Mouse (Mus musculus) kidney, adult 11 months (tissue): ENCODE data around the gene Pcif1.
"Not testable (repeated sequence)": the region's sequence is repeated elsewhere in the genome, so short reads cannot be mapped to it uniquely, and the experiment has no call there.

Experiments
- DNase-seq: peaks from one replicate; pipeline ENCODE4 v3.0.0; 2022

The Pcif1 gene

DNA sequence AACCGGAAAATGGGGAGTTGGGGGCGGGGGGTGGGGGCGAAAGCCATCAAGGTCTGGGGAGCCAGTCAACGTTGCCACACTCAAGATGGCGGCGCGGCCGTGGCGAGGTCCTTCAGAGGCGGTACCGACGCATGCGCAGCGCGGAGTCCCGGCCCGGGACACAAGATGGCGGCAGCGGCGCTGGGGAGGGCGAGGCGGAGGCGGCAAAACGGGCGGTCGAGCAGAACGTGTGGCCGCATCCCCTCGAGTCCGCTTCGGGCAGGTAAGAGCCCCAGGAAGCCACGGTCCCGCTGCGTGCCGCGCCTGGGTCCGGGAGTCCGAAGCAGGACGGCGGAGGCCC is at the start of gene Pcif1:
Gene Pcif1, plus strand, starts transcription at position 77 of the 340 bp plus-strand sequence.
- DNase-seq: peak; percentile 89

DNA sequence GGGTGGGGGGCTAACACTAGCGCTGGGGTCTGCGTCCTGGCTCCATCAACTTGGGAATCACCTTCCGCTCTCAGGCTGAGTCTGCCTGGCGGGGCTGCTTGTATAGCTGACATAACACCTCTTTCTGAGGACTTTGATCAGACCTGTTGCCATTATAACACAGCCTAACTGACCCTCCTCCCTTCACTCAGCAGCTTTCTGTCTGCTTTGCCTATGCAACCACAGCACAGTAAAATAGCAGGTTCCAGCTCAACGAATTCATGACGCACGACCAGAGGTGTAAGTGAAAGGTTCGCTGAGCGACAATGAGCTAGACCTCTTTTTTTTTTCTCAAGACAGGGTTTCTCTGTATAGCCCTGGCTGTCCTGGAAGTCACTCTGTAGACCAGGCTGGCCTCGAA is 48.1 kb upstream of the Pcif1 start:
- peak; percentile 33 for DNase-seq

DNA sequence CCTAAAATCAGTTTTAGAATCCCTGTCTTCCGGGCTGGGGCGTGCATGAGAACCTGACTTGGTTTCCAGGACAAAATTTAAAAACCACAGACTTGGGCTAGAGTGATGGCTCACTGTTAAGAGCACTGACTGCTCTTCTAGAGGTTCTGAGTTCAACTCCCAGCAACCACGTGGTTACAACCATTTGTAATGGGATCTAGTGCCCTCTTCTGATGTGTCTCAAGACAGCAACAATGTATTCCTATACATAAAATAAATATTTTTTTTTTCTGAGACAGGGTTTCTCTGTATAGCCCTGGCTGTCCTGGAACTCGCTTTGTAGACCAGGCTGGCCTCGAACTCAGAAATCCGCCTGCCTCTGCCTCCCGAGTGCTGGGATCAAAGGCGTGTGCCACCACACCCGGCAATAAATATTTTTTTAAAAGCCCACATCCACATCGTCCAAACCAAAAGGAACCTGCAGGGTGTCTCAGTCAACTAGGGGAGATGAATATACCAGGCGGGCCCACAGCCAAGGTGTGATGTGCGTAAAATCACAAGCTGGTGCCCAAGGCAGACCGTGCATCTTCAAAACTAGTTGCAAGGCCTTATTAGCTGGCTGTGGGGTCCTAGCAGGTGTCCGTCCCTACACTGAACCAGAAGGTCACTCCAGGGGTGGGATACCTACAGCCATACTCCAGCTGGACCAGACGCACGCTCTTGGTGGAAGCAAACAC is 46.9 kb upstream of the Pcif1 start:
- no peak for DNase-seq

DNA sequence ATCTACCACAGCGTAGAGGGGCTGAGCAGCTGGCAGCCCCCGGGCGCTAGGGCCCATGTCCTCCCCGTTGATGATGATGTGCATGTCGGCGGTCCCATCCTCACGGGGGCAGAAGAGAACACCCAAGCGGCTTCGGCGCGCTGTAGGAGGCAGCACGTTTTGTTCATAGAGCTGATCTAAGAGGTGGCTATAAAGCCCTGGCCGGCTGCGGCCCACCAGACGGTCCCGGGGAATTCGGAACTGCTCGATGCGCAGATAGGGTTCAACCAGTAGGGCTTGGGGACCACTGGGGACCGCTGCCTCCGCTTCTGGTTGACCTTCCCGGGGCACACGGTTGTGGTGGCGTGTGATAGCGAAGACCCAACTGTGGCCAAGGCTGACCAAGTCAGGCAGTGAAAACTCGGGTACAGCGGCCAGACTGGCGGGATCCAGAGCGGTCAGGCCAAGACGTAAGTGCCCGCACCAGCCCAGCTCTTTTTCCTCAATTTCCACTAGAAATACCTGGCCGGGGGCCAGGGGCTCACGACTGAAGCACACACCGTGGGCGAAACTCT is 46.3 kb upstream of the Pcif1 start, which contains the start of gene Ctsa:
Gene Ctsa, plus strand, starts transcription at position 126 of the 554 bp plus-strand sequence.
- peak; percentile 69 for DNase-seq

DNA sequence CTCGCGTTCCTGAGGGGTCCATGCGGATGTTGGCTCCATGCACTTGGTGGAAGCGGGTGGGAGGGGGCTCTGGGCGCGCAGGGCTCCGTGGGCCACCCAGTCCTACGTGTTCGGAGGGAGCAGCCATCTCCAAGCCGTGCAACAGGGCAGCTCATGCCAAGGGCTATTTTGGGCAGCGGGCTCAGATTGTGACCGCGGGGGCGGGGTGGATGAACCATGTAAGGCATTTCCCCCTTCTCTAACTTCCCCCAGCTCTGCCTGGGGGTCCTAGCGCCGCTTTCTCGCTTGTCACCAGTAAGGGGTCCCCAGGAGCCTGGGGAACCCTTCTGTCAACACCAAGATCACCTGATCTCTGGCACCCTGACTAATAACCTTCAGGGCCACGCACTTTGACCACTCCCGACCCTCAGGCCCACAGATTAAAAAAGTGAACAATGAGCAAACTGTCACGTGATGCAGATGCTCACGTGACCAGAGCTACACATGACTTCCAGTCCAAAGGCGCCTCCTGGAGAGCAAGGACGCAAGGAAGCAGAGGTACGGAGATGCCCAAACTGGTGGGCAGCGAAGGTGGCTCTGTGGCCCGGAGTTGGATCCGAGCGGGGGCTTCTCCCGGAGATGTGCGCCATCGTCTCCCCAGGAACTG is 45.7 kb upstream of the Pcif1 start, which contains the start of gene Neurl2:
Gene Neurl2, minus strand, starts transcription at position 143 of the 646 bp plus-strand sequence.
- DNase-seq: peak; percentile 94

DNA sequence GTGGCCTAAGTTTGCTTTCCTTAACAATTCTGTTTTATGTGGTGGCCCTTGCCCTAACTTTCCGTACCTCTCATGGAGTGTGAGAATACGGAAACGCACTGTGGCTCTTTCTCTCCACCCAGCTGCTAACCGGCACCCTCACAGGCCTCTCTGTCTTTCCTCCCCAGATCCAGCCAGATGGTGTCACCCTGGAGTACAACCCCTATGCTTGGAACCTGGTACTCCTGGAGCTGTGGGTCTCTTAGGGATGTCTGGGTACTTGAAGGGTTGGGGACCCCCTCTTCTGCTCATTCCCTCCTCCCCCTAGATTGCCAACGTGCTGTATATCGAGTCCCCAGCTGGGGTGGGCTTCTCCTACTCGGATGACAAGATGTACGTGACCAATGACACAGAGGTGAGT is 44.6 kb upstream of the Pcif1 start:
- no peak for DNase-seq

DNA sequence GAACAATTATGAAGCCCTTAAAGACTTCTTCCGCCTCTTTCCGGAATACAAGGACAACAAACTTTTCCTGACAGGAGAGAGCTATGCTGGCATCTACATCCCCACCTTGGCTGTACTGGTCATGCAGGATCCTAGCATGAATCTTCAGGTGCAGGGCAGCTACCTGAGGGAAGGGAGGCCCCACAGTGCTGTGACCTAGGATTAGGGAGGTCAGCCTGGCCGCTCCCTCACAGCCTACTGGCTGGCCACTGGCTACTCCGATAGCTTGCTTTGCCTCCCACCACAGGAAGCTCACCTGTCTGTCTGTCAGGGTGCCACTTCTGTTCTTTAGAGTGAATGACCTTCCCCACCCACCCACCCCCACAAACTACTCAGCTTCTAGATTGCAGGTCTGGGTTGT is 43.9 kb upstream of the Pcif1 start:
- DNase-seq: no peak

DNA sequence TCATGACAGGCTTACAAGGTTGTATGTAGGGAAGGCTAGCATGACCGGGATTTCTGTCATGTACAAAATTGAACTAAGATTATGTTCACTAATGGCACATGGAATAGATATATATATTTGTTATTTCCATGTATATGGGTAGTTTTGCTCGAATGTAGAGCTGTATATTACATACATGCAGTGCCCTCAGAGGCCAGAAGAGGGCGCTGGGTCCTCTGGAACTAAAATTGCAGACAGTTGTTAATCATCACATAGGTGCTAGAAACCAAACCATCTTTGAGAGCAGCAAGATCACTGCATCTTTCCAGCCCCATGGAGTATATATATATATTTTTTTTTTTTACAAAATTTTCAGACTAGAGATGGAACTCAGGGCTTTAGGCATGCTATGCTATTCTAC is 33.3 kb upstream of the Pcif1 start:
- DNase-seq: no peak

DNA sequence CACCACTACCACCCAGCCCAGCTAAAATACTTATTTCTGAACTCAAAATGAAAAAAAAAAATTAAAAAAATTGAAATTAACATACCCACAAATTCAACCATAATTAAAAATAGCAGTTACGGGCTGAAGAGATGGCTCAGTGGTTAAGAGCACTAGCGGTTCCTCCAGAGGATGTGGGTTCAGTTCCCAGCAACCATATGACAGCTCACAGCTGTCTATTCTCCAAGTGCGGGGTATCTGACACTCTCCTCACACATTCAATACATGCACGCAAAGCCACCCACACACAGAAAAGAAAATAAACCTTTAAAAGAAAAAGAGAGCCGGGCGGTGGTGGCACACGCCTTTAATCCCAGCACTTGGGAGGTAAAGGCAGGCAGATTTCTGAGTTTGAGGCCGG is 29.0 kb upstream of the Pcif1 start:
- no peak for DNase-seq

DNA sequence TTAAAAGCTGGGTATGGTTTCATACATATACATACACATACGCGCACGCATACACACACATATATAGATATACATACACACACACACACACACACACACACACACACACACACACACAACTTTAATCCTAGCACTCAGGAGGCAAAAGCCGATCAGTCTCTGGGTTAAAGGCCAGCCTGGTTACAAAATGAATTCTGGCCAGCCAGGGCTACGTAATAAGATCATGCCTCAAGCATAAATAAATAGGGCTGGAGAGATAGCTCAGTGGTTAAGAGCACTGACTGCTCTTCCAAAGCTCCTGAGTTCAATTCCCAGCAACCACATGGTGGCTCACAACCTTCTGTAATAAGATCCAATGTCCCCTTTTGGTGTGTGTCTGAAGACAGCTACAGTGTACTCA is 23.5 kb upstream of the Pcif1 start:
- DNase-seq: not testable (repeated sequence)

DNA sequence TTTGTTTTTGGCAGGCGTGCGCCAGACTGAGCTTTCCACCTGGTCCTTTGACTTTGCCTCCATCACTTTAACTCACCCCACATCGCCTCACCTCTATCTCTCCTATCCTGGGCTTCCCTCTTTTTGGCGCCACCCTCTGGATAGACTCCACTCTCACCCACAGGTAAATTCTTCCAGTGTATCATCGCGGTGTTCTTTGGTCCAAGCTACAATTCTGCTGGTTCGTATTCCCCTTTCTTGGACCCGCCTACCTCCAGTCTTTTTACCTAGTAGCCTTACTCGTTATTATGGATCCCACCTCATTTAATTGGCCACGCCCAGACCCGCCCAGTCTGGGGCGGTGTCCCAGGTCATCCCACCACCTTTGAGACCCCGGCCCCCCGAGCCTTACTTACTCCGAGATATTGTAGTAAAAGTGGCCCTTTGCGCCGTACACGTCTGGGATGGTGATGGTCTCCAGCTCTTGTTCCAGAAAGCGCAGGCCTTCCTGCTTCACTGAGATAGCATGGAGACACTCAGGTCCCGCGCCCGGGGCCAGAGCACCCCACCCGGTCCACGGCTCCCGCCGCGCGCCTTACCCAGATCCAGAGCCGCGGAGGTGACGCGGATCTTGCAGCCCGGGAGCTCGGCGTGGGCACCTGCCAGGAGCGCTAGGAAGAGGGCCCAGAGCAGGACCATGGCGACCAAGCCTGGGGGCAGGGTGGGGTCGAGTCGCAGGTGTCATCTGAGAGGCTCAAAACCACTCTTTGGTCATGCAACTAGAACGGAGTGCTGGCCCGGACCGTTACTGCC is 22.6 kb upstream of the Pcif1 start:
- DNase-seq: no peak

DNA sequence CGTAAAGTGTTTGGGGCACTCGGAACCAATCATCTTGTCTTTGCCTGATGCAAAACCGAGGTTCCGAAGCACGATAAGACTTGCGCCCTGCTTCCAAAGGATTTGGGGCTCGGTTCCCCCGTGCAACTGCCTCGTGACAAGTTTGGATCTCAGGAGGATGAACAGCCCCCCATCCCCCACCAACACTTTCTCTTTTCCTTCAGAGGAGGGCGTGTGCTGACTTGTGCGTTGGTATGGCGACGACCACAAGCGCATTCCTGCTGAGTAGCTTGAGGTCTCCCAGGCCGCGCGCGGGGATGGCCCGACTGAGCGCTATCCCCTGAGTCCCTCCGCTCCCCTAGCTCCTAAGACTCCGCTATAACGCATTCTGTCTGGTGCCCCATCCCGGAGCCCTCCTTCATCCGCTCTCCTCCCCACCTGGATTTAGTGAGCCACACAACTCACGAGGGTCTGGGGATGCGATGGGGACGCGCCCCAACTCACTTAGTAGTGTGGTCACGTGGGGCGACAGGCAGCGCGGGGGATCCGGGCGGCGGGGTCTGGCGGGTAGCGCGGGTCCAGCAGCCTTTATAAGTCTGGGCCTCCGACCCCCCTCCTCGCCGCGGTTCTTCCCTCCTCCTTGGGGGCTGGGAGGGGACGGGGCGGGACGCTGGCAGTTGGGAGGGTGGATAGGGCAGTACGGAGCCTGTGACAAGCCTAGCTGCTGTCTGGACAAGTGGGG is 21.8 kb upstream of the Pcif1 start, which contains the start of gene Pltp:
Gene Pltp, minus strand, starts transcription at position 611 of the 721 bp plus-strand sequence.
- no peak for DNase-seq

DNA sequence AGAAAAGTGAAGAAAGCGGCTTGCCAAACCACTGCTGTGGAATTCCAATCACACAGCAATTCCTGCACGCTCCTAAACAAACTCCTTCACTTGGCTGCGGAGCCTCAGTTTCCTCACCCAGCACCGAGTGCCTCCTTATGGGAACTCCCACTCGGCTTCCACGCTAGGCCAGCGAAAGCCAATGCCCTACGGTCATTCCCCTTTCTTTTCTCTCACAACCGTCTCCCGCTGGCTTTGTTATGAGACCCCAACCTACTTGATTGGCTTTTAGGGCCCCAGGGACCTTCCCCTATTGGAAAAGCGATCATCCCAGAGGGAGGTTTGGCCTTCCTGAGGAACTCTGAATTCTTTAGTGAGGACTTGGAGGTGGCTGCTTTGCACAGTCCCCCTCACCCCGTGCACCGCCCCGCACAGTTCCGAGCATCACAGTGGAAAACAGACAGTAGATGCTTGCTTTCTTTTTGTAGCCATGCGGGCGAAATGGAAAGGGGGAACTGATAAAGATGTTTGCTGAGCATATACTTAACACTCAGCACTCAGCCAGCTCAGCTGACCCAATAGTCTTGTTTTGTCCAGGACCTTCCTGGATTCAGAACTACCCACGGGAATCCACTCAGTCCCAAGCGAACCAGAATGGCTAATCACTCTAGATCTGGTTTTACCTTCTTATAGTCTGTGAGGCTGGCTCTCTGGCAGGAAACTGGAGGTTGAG is 21.1 kb upstream of the Pcif1 start:
- no peak for DNase-seq

DNA sequence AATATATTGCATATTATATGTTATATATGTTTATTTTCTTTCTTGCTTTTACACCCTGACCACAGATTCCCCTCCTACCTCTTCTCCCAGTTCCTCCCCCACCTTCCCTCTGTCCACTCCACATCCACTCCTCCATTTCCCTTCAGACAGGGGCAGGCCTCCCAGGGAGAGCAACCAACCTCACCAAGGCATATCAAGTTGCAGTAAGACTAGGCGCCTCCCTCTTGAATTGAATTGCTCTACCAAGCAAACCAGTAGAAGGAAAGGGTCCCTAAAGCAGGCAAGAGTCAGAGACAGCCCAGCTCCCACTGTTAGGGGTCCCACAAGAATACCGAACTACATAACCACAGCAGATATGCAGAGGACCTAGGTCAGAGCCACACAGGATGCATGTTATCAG is 19.9 kb upstream of the Pcif1 start:
- no peak for DNase-seq

DNA sequence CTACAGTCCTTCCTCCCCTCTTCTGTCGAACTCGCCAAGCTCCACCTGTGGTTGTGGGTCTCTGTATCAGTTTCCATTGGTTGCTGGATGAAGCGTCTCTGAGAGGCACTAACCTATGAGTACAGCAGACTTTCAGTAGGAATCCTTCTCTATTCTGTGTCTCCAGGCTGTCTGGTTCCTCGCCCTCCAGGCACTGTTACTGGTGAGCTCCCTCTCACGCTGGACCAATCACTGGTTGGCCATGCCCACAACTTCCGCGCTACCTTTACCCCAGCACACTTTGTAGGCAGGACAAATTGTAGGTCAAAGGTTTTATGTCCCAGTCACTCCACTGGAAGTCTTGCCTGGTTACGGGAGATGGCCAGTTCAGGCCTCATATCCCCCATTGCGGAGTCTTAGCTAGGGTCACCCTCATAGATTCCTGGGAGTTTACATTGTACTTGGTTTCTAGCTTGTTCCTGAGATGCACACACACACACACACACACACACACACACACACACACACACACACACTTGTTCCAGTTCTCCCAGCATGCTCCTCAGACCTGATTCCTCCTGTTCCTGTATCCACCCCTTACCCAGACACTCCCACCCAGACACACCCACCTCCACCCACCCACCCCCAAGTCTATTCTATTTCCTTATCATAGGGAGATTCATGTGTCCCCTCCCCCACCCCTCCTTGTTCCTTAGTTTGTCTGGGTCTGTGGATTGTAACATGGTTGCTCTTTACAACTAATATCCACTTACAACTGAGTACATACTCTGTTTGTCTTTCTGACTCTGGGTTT is 19.3 kb upstream of the Pcif1 start:
- no peak for DNase-seq

DNA sequence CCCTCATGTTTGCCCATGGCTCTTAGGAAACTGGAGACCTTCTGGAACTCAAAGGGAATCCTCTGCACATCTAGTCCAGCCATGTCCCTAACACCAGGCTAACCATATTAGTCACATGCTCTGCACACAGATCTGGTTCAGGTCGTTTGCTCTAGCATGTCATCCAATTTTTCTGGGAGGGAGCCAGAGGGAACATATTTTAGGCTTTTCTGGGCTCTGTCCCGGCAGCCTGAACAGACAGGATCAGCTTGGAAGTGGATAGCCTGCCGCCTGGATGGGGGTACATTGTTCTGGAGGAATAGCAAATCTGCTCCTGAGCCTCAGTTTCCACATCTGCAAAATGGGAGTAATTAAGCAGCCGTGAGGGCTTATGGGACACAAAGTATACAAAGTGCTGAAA is 18.0 kb upstream of the Pcif1 start:
- no peak for DNase-seq

DNA sequence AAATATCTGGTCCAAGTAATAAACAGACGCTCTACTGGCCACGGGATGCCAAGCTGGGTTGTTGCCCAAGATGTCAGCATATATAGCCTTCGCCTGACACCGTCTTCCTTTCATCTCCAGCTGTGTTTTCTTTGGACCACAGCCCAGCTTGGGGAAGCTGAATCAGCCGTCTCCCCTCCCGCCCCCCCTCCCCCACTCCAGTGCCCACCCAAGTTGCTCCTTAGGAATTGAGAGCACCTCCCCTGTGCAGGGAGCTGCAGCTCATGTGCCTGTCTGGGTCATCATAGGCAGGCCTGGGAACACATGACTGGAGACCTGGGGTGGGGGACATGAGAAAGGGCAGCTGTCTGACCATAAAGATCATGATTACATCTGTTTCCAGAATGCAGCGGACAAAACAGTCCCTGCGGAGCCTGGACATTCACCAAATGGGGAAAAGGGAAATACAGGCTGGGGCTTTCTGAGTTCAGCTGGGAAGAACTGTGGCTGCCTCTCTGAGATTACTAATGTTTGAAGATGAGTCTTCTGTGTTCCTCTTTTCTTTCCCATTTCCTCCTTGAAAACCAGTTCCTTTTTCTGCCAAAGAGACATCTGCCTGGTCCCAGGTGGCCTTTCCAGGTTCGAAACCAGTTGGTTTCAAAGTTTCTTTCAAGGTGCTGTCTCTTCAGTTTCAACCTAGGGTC is 16.8 kb upstream of the Pcif1 start:
- no peak for DNase-seq

DNA sequence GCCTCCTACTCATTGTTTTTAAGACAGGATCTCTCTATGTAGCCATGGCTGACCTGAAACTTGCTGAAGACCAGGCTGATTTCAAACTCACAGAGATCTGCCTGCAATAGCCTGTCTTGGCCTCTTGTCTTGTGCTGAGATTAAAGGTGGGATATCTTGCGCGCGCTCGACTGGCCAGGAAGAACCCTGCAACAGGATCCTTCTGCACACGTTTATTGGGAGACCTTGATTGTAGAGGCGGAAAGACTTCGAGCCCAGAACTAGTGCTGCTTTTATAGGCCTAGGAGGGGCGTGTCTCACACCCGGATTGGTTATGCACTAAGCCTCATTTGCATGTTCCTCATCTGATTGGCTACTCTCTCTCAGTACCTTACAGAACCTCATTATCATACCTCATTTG is 15.7 kb upstream of the Pcif1 start:
- not testable (repeated sequence) for DNase-seq

DNA sequence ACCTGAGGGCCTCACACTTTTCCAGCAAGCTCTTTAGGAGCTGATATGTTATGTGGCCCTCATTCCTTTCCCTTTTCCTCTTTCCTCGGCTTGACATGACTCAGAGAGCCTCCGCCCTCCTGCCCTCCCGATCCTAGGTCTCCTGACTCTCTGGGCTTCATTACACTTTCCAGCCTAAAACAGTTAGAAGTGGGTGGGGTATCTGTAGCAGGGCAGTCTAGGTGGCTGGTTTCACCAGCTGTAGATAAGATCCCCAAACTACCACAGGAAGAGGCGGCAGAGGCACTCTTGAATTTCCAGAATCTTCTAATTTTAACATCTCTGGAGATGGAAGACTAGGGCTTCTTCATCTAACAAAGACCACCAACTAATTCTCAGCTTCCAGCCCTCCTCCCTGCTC is 14.5 kb upstream of the Pcif1 start:
- DNase-seq: no peak

DNA sequence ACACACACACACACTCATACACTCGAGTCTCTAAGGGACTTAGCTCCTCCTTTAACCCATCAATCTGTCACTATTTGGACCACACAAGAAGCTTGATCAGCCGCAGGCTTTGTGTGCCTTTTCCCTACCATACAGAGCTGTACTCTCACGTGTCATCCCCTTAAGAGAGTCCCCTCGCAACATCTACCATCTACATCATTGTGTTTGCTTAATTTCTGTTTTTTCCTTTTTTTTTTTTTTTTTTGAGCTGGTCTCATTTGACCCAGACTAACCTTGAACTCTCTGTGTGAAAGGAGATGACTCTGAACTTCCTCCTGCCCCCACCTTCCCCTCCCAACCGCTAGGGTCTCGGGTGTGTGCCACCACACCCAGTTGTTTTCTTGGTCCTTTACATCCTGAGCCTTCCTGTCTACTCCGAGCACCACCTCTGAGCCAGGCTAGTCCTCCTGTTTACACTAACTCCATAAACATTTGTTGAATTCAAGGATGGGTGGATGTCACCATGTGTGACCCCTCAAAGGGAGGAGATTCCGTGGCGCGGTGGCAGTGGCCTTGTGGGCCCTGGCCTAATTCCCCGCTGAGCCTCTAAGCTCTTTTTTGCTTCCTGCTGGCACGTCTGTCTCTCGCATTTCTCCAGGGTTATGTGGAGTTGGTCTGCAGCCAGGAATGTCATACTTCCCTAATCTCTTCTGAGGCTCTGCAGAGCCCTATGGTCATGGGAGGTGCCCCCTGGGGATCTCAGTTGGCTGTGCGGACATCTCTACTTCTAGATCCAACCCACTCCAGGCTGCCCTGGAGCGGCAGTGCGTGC is 12.2 kb upstream of the Pcif1 start:
- DNase-seq: peak; percentile 59
